Mouse (Mus musculus) kidney, embryonic 14.5 days (tissue): ENCODE measurements around the gene Ski. TPM values are rescaled to one million over a fixed set of nuclear protein-coding genes. Genes with fewer than 3 reads are reported as not detected.

Experiments used
- polyA plus RNA-seq: library from polyadenylated mRNA; unstranded; fragments of >200 nt; fragmentation: Nextera tagmentation; extraction: Ambion mirVana; gene quantifications from 2 replicates; pipeline ENCODE4 v1.2.1, GENCODE M21; 2014

The Ski gene
- polyA plus RNA-seq, 1 experiment from 2014 or later, result 24.5 TPM

Other genes starting within 250 kb of the Ski start
- 1.8 and 3.1 TPM in 2 replicates for gene Plch2, start 165.8 kb downstream of the Ski start, polyA plus RNA-seq
- 7.1 and 13.7 TPM in 2 replicates for gene Pex10, start 155.6 kb downstream of the Ski start, polyA plus RNA-seq
- gene Rer1, start 136.2 kb downstream of the Ski start, polyA plus RNA-seq, result 167 and 180 TPM in 2 replicates
- gene Morn1, start 136.0 kb downstream of the Ski start, polyA plus RNA-seq, result 5.8 and 6.9 TPM in 2 replicates
- 63.4 and 73.8 TPM in 2 replicates for gene Faap20, start 27.2 kb upstream of the Ski start, polyA plus RNA-seq
- gene Prkcz, start 138.8 kb upstream of the Ski start, polyA plus RNA-seq, result 7.8 and 10.2 TPM in 2 replicates
- 0.07 TPM in 1 of 2 replicates, not detected in the other for gene Gabrd, start 175.5 kb upstream of the Ski start, polyA plus RNA-seq
- 2.2 and 2.3 TPM in 2 replicates for gene Cfap74, start 186.6 kb upstream of the Ski start, polyA plus RNA-seq
- 0.44 and 0.57 TPM in 2 replicates for gene Tmem52, start 246.5 kb upstream of the Ski start, polyA plus RNA-seq